Comparison of ENCODE assay signal across 15 mouse cellular contexts in the genomic region with DNA sequence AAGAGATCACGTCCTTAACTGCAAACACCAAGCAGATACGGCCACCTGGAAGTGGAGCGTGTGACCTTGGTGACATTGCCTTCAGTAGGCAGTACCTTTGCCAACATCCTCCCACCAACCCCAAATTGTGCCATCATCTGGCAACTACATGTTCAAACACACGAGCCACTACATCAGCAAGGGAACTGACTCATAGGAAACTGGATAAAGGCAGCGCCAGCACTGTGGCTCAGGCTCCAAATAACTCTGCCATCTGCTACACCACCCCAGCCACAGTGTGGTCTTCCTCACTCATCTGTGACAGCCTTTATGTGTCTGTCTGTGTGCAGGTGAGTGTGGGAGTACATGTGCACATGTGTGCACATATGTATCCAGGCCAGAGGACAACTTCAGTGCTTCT.
"Had no signal": no experiment of that assay in that cellular context is flagged by ENCODE, and none has a peak within 500 bp of the region (broad histone marks: within the 10 kb centered on the region; RNA-seq: fewer than 3 reads in every experiment).

No protein-coding gene starts in this region.

- H3K36me3 ChIP-seq: kidney, embryonic 15.5 days; limb, embryonic 13.5 days; midbrain, embryonic 10.5 days; neural tube, embryonic 13.5 days had no signal

- H3K4me1 ChIP-seq: midbrain, embryonic 10.5 days; neural tube, embryonic 13.5 days had no signal

- H3K27ac ChIP-seq: kidney, embryonic 15.5 days; limb, embryonic 13.5 days; liver, embryonic 14.5 days; midbrain, embryonic 10.5 days; neural tube, embryonic 13.5 days had no signal

- H3K9me3 ChIP-seq: kidney, embryonic 15.5 days; limb, embryonic 13.5 days; midbrain, embryonic 10.5 days; neural tube, embryonic 13.5 days had no signal

- DNase-seq: kidney, adult 2 months; kidney, postnatal 25 days; left cerebral cortex, postnatal 4 days; lung, adult 2 months; lung, postnatal 36 days; midbrain, embryonic 14.5 days; right cerebral cortex, postnatal 14 days; thymus, postnatal 14 days had no signal

- ATAC-seq: lung, postnatal 0 days had no signal

- H3K9ac ChIP-seq: kidney, embryonic 15.5 days; limb, embryonic 13.5 days; liver, embryonic 14.5 days; neural tube, embryonic 13.5 days had no signal

- H3K27me3 ChIP-seq: kidney, embryonic 15.5 days; limb, embryonic 13.5 days; neural tube, embryonic 13.5 days had no signal

- H3K4me2 ChIP-seq: kidney, embryonic 15.5 days; limb, embryonic 13.5 days; neural tube, embryonic 13.5 days had no signal

- H3K4me3 ChIP-seq: kidney, embryonic 15.5 days; limb, embryonic 13.5 days; midbrain, embryonic 10.5 days; myocyte; neural tube, embryonic 13.5 days had no signal
